Mouse (Mus musculus): ENCODE results near the gene Klk14. TPM values are rescaled to one million over a fixed set of nuclear protein-coding genes. Genes with fewer than 3 reads are reported as not detected.
"Not testable (repeated sequence)": the region's sequence is repeated elsewhere in the genome, so short reads cannot be mapped to it uniquely, and the experiment has no call there.

Gene Klk14
- total RNA-seq (2021) = not detected
- long read RNA-seq, experiment 1 = 0 reads
- long read RNA-seq, experiment 2 = 0 reads

DNA sequence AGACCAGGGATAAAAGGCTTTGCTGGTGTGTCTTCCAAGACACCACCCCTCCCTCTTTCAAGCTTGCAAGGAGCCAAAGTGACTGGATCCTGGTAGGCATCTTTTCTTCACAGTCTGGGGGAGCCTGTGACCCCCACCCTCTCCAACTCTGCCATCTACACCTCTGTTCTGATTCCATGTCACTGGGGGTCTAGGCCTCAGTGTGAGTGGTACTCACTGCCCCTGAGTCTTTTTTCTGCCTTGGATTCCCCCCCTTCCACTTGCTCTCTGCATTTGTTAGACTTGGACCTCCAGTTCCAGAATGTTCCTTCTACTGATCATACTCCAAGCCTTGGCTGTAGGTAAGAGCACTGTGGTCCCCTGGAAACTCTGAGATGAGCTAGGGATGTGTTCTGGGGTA lies at the start of gene Klk14:
TSS of gene Klk14 (plus strand) at position 301 of the 400 bp plus-strand sequence.
- no peak within 1 kb of the TSS for H3K27ac ChIP-seq
- no peak within 1 kb of the TSS for H3K4me3 ChIP-seq
- TF ChIP-seq CTCF (IDR thresholded peaks at IDR 0.05) = no peak
- intact Hi-C loops (cut with DNase I) = no loop called here
- no peak for DNase-seq

DNA sequence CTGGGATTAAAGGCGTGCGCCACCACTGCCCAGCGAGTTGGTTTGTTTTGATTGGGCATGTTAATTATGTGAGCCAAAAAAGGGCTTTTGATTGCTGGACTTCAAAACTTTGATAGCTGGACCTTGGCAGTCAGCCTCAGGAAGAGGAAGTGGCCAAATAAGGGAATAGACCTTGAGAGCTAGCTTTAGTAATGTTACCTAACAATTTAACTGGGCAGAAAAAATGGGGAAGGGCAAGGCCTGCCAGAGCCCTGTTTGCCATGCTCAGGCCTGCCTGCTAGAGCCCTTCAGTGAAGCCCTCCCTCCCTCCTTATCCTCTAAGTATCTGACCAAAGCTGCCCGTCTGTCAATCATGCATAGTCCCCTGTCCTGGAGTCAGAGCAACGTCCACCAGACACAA lies 47.6 kb upstream of the Klk14 start:
- no peak for TF ChIP-seq CTCF (IDR thresholded peaks at IDR 0.05)
- Histone ChIP-seq H3K27ac (no peak overlapping the region), H3K4me3 (no peak overlapping the region)
- intact Hi-C loops (cut with DNase I) = no loop called here
- DNase-seq = no peak

- no peak overlapping the region for H3K4me3 ChIP-seq
- no peak for DNase-seq
- intact Hi-C loops (cut with DNase I) = no loop called here
- TF ChIP-seq CTCF (IDR thresholded peaks at IDR 0.05) = no peak
- no peak overlapping the region for H3K27ac ChIP-seq
These were observed 47.1 kb upstream of the Klk14 start for GRCm38 (mm10) chr7:43643046-43643652.

- no peak for TF ChIP-seq CTCF (IDR thresholded peaks at IDR 0.05)
- DNase-seq = no peak
- Histone ChIP-seq H3K4me3 (no peak overlapping the region), H3K27ac (no peak overlapping the region)
- intact Hi-C loops (cut with DNase I) = no loop called here
These were observed 37.5 kb upstream of the Klk14 start for GRCm38 (mm10) chr7:43652683-43653082.

DNA sequence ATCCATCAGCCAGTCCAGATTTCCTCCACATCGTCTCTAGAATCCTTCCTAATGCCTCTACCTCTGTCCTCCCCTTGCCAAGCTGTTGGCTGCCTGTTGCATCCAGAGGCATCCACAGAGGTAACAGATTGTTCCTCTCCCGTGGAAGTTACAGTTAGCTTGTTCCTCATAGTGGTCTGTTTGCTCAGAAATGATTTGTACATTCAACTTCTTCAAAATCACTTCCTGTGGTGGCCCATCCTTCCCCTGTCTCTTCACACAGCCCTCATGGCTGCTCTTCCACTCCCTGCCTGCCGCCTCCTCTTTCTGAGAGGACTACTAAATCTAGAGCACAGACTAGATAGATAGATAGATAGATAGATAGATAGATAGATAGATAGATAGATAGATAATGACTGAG lies 35.7 kb upstream of the Klk14 start:
- Histone ChIP-seq H3K4me3 (no peak overlapping the region), H3K27ac (no peak overlapping the region)
- intact Hi-C loops (cut with DNase I) = no loop called here
- DNase-seq = no peak
- TF ChIP-seq CTCF (IDR thresholded peaks at IDR 0.05) = no peak

GRCm38 (mm10) chr7:43656232-43656631 lies 34.0 kb upstream of the Klk14 start:
- no peak for TF ChIP-seq CTCF (IDR thresholded peaks at IDR 0.05)
- intact Hi-C loops (cut with DNase I) = no loop called here
- no peak overlapping the region for H3K4me3 ChIP-seq
- DNase-seq = no peak
- no peak overlapping the region for H3K27ac ChIP-seq

- H3K4me3 ChIP-seq = peak within 1 kb of the TSS; percentile 11
- H3K27ac ChIP-seq = no peak within 1 kb of the TSS
- DNase-seq = no peak
- TF ChIP-seq CTCF (IDR thresholded peaks at IDR 0.05) = no peak
- intact Hi-C loops (cut with DNase I) = no loop called here
These were observed 30.2 kb upstream of the Klk14 start, which contains the start of gene Siglece for GRCm38 (mm10) chr7:43660002-43660401. TSS of gene Siglece (minus strand) at chr7:43660161.

DNA sequence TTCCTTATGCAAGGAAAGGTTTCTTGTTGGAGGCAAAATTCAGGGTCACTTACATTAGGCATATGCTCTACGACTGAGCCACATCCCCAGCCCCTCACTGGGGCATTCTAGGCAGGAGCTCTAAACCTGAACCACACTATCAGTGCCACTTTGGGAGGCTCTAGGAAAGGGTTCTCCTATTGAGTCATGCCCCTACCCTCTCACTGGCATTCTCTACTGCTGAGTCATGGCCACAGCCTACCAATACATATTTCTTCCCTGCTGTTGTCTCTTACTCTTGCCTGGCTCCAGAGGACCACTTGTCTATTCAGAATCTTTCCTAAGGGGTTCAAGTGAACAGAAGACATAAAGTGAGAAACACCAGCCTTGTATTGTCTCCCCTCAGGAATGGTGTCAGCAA lies 27.4 kb upstream of the Klk14 start:
- DNase-seq = no peak
- H3K27ac ChIP-seq = no peak overlapping the region

GRCm38 (mm10) chr7:43667221-43667620 lies 23.0 kb upstream of the Klk14 start:
- H3K4me3 ChIP-seq; intact Hi-C loops (cut with DNase I); DNase-seq; H3K27ac ChIP-seq: not testable (repeated sequence)

More for the DNA sequence above, 27.4 kb upstream of the Klk14 start:
- H3K4me3 ChIP-seq = no peak overlapping the region
- TF ChIP-seq CTCF (IDR thresholded peaks at IDR 0.05) = no peak
- intact Hi-C loops (cut with DNase I) = no loop called here

- DNase-seq = no peak
- Histone ChIP-seq H3K4me3 (no peak overlapping the region), H3K27ac (no peak overlapping the region)
- intact Hi-C loops (cut with DNase I) = no loop called here
- peak; percentile 18; the same call in 1 of the 2 replicates for TF ChIP-seq CTCF (IDR thresholded peaks at IDR 0.05)
These were observed 21.6 kb upstream of the Klk14 start for GRCm38 (mm10) chr7:43668582-43668981.

- intact Hi-C loops (cut with DNase I) = loop anchor here (2.0 to 10.0 kb wide), 2 partner anchors 90 to 386 kb away; no protein-coding TSS in a partner anchor
These were observed 19.0 kb upstream of the Klk14 start for GRCm38 (mm10) chr7:43671064-43671808.

DNA sequence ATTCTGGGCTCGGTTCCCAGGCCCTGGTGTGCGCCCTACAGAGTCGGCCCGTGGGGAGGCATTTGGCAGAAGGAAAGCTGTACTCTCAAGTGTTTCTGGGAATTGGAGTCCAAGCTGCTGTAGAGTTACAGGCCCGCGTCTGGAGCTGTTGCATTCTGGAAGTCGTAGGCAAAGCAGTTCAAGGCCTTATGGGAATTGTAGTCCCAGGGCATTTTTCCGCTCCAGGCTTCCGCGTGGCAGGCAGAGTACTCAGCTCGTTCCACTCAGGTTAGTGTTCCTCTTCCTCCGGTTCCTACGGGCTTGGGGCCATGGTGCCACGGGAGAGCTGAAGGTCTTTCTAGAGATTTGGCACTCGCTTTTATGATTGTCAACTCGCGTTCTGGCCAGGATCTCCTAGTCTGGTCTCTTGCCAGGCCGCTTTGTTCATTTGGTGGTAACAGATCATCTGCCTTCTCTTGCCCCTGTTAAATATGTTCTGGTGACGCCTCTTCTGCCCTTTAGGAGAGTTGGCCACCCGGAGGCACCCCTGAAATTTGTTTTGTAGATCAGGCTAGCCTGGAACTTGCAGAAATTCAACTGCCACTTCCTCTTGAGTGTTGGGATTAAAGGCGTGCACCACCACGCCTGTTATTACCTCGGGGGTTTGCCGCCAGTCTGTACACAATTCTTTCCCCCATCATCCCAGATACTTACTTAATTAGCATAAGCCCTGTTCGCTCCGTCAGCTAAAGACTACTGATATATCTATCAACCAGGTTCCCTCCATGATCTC lies 18.2 kb upstream of the Klk14 start, which contains the start of gene Ctu1:
TSS of gene Ctu1 (plus strand) at position 208 of the 772 bp plus-strand sequence.
- intact Hi-C loops (cut with DNase I) = loop anchor here (2.0 to 10.0 kb wide), 2 partner anchors 91 to 387 kb away; no protein-coding TSS in a partner anchor
- Histone ChIP-seq H3K27ac (peak within 1 kb of the TSS; percentile 92), H3K4me3 (peak within 1 kb of the TSS; percentile 95)
- TF ChIP-seq CTCF (IDR thresholded peaks at IDR 0.05) = no peak
- peak; percentile 95 for DNase-seq

More at GRCm38 (mm10) chr7:43671064-43671808, 19.0 kb upstream of the Klk14 start:
- Histone ChIP-seq H3K4me3 (peak overlapping the region; percentile 95), H3K27ac (peak overlapping the region; percentile 92)
- DNase-seq = no peak
- no peak for TF ChIP-seq CTCF (IDR thresholded peaks at IDR 0.05)

Measured in gastrocnemius, adult 2 months (tissue).